Mouse (Mus musculus): ENCODE measurements around the gene Bicral.

DNA sequence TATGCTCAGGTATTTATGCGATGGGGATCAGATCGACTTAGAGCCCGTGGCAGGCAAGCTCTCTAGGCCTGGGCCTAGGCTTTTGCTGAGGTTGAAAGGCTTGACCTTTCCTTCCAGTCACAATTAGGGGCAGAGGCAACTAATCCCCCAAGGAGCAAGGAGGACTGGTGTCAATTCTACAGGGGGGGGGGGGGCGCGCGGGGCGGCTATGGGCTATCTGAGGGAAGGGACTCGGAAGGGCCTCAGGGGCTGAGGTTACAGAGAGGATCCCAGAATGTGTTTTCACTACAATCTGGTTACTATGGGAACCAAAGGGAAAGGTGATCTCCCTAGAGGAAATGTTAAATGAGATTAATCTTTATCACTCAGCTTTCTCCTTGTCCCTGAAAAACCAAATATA, 60.9 kb downstream of the Bicral start:
- TF ChIP-seq CTCF (IDR thresholded peaks at IDR 0.05) (no peak), POLR2A (IDR thresholded peaks at IDR 0.05; ENCODE audit: insufficient read depth, low read depth, low read length) (no peak)
